In the genomic region with DNA sequence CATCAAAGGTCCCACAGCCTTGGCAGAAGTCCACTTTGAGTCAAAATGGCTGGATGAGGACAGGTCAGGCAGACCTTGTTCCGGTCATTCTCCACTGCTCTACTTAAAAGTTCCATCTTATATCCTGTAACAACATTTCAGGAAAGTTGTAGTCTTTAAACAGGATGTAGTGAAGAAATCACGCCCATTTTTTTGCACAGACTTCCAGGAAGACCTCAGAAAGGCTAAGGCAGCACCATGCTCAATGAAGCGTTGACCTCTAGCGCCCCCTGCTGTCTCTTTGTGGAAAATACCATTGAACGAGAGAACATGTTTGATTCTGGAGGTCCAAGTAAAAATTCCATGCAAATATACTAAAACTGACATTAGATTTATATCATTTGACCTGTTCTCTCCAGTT, we compare ENCODE assay signal across 9 mouse cellular contexts. TPM values are rescaled to one million over a fixed set of nuclear protein-coding genes. Genes with fewer than 3 reads are reported as not detected.
DNase-seq lines count a peak whose midpoint lies in the region; ATAC-seq and TF ChIP-seq lines count a peak whose summit lies in the region.
"Had no signal": no experiment of that assay in that cellular context is flagged by ENCODE, and none has a peak within 500 bp of the region (broad histone marks: within the 10 kb centered on the region; RNA-seq: fewer than 3 reads in every experiment).

No protein-coding gene starts in this region.

- no peak overlapping the region for H3K4me3 ChIP-seq in E14TG2a.4 (replicated peaks; ENCODE audit: low read length)
- H3K4me3 ChIP-seq in bone marrow, adult 2 months (replicated peaks; ENCODE audit: control insufficient read depth, low read depth, low read length), result no peak overlapping the region
- no peak overlapping the region for H3K4me3 ChIP-seq in embryonic facial prominence, embryonic 15.5 days (replicated peaks)
- no peak overlapping the region for H3K4me3 ChIP-seq in heart, postnatal 0 days (ENCODE audit: low read depth, low read length)
- H3K4me3 ChIP-seq: liver, embryonic 15.5 days had no signal

- H3K9ac ChIP-seq in embryonic facial prominence, embryonic 15.5 days, result no peak overlapping the region
- H3K9ac ChIP-seq in heart, postnatal 0 days (replicated peaks; ENCODE audit: low read depth, low read length), result no peak overlapping the region
- H3K9ac ChIP-seq: liver, embryonic 15.5 days had no signal

- H3K27me3 ChIP-seq in E14TG2a.4 (ENCODE audit: insufficient read depth, low read length), result peaks cover 11% of the 10 kb centered on the region
- H3K27me3 ChIP-seq in embryonic facial prominence, embryonic 15.5 days, result peaks cover 12% of the 10 kb centered on the region; the same call in 1 of the 2 replicates
- no peaks in the 10 kb centered on the region for H3K27me3 ChIP-seq in heart, postnatal 0 days (ENCODE audit: control insufficient read depth, insufficient read depth, low read length)

- H3K4me1 ChIP-seq in E14TG2a.4 (replicated peaks; ENCODE audit: low read depth, low read length), result peaks cover 14% of the 10 kb centered on the region
- H3K4me1 ChIP-seq in bone marrow, adult 2 months (ENCODE audit: control insufficient read depth, insufficient read depth, low read length), result no peaks in the 10 kb centered on the region
- peaks cover 6% of the 10 kb centered on the region; the same call in 1 of the 2 replicates for H3K4me1 ChIP-seq in embryonic facial prominence, embryonic 15.5 days
- H3K4me1 ChIP-seq in heart, postnatal 0 days (ENCODE audit: control insufficient read depth, insufficient read depth), result 0 out of 2 replicates have a peak, but pooled peaks cover 1% of the 10 kb centered on the region
- H3K4me1 ChIP-seq: liver, embryonic 15.5 days had no signal

- no peaks in the 10 kb centered on the region for H3K9me3 ChIP-seq in E14TG2a.4 (ENCODE audit: low read length)
- no peaks in the 10 kb centered on the region for H3K9me3 ChIP-seq in embryonic facial prominence, embryonic 15.5 days (replicated peaks)
- no peaks in the 10 kb centered on the region for H3K9me3 ChIP-seq in heart, postnatal 0 days (replicated peaks; ENCODE audit: control insufficient read depth, low read length)
- H3K9me3 ChIP-seq: liver, embryonic 15.5 days had no signal

- ATAC-seq in embryonic facial prominence, embryonic 15.5 days (ENCODE audit: insufficient number of reproducible peaks, low FRiP score, low TSS enrichment, low read depth), result 0 out of 2 replicates have a peak, but pooled peaks have one; percentile 17
- peak; percentile 45; the same call in 1 of the 2 replicates for ATAC-seq in heart, postnatal 0 days (ENCODE audit: insufficient read depth, low read depth)

- TF ChIP-seq EP300 in heart, postnatal 0 days (IDR thresholded peaks at IDR 0.05; ENCODE audit: low read depth), result no peak

- WGBS in bone marrow, adult 2 months, result 14% methylated on average over 5 of the region's 5 CpGs
- WGBS in embryonic facial prominence, embryonic 15.5 days, result 16% methylated on average over 5 of the region's 5 CpGs
- 12% methylated on average over 5 of the region's 5 CpGs for WGBS in heart, postnatal 0 days

- H3K4me2 ChIP-seq in embryonic facial prominence, embryonic 15.5 days (replicated peaks), result no peak overlapping the region
- no peak overlapping the region for H3K4me2 ChIP-seq in heart, postnatal 0 days (ENCODE audit: low read depth, low read length)
- H3K4me2 ChIP-seq: liver, embryonic 15.5 days had no signal

- no peak for TF ChIP-seq POLR2A in bone marrow, adult 2 months (IDR thresholded peaks at IDR 0.05; ENCODE audit: borderline replicate concordance, control insufficient read depth, low read depth, low read length)

- peak; percentile 84 for TF ChIP-seq CTCF in E14TG2a.4 (conservative IDR thresholded peaks at IDR 0.05; ENCODE audit: low read length)
- TF ChIP-seq CTCF in bone marrow, adult 2 months (IDR thresholded peaks at IDR 0.05; ENCODE audit: control insufficient read depth, insufficient read depth, low read length), result peak; percentile 72
- TF ChIP-seq CTCF in heart, postnatal 0 days (IDR thresholded peaks at IDR 0.05; ENCODE audit: low read depth), result peak; percentile 91

- peak; percentile 58 for DNase-seq in heart, postnatal 0 days (ENCODE audit: low spot score)
- DNase-seq in kidney, postnatal 36 days, result peak; percentile 65 to 88
- peak; percentile 44 to 69 for DNase-seq in lung, adult 18-20 months
- peak; percentile 79 for DNase-seq in right cerebral cortex, adult 18-20 months
- DNase-seq in urinary bladder, postnatal 10 days (ENCODE audit: low spot score), result peak; percentile 32

- H3K27ac ChIP-seq in bone marrow, adult 2 months (ENCODE audit: control insufficient read depth, insufficient read depth, low read depth, low read length, poor library complexity), result no peak overlapping the region
- no peak overlapping the region for H3K27ac ChIP-seq in embryonic facial prominence, embryonic 15.5 days (replicated peaks)
- no peak overlapping the region for H3K27ac ChIP-seq in heart, postnatal 0 days (ENCODE audit: low read depth)
- H3K27ac ChIP-seq: liver, embryonic 15.5 days had no signal

- H3K36me3 ChIP-seq in E14TG2a.4 (ENCODE audit: insufficient read depth, low read length), result no peaks in the 10 kb centered on the region
- no peaks in the 10 kb centered on the region for H3K36me3 ChIP-seq in embryonic facial prominence, embryonic 15.5 days
- no peaks in the 10 kb centered on the region for H3K36me3 ChIP-seq in heart, postnatal 0 days (replicated peaks; ENCODE audit: control insufficient read depth, insufficient read depth, low read length)
- H3K36me3 ChIP-seq: liver, embryonic 15.5 days had no signal

RNA-seq across cellular contexts. Expression of a gene that starts 56.6 kb away (rescaled TPM):
- 1.7 TPM in 1 of 2 replicates, not detected in the other for polyA plus RNA-seq in bone marrow, adult 2 months (2011; ENCODE audit: insufficient read depth, insufficient read length, low replicate concordance, missing spikeins)
- 10.5 and 11.5 TPM in 2 replicates for polyA plus RNA-seq in embryonic facial prominence, embryonic 15.5 days (2015; fragmentation: Nextera tagmentation; extraction: Ambion mirVana)
- 1.5 and 10.4 TPM in 2 replicates for total RNA-seq in heart, postnatal 0 days (2014; rRNA removed; ENCODE audit: low replicate concordance)
- polyA plus RNA-seq in heart, postnatal 0 days (2015; fragmentation: Nextera tagmentation; extraction: Ambion mirVana), result 9.1 and 10.6 TPM in 2 replicates
